In genomic region chr16:17848928-17849327, GRCm38 (mm10) we compare ENCODE assay signal across 11 mouse cellular contexts. TPM values are rescaled to one million over a fixed set of nuclear protein-coding genes. Genes with fewer than 3 reads are reported as not detected.
DNase-seq lines count a peak whose midpoint lies in the region; ATAC-seq lines count a peak whose summit lies in the region.
"Had no signal": no experiment of that assay in that cellular context is flagged by ENCODE, and none has a peak within 500 bp of the region (broad histone marks: within the 10 kb centered on the region; RNA-seq: fewer than 3 reads in every experiment).

No protein-coding gene starts in this region.

- no peak overlapping the region for H3K4me3 ChIP-seq in heart, embryonic 11.5 days (ENCODE audit: low read depth, low read length)
- H3K4me3 ChIP-seq in midbrain, embryonic 14.5 days (replicated peaks; ENCODE audit: low read depth, low read length) = no peak overlapping the region
- H3K4me3 ChIP-seq: stomach, embryonic 15.5 days had no signal

- no peaks in the 10 kb centered on the region for H3K9me3 ChIP-seq in heart, embryonic 11.5 days (replicated peaks; ENCODE audit: control insufficient read depth, low read length)
- no peaks in the 10 kb centered on the region for H3K9me3 ChIP-seq in midbrain, embryonic 14.5 days (ENCODE audit: control insufficient read depth, low read length)
- H3K9me3 ChIP-seq: stomach, embryonic 15.5 days had no signal

- 22% methylated on average over 1 of the region's 1 CpGs for WGBS in heart, embryonic 11.5 days (ENCODE audit: insufficient replicate concordance)
- WGBS in midbrain, embryonic 14.5 days = 26% methylated on average over 1 of the region's 1 CpGs

- H3K4me1 ChIP-seq in heart, embryonic 11.5 days (ENCODE audit: control insufficient read depth, insufficient read depth, low read length) = no peaks in the 10 kb centered on the region
- H3K4me1 ChIP-seq in midbrain, embryonic 14.5 days (ENCODE audit: control insufficient read depth, insufficient read depth, low read length) = no peaks in the 10 kb centered on the region
- H3K4me1 ChIP-seq: stomach, embryonic 15.5 days had no signal

- ATAC-seq in heart, embryonic 11.5 days (replicated peaks; ENCODE audit: insufficient number of reproducible peaks, low FRiP score, low TSS enrichment) = no peak
- no peak; the same call in 1 of the 2 replicates for ATAC-seq in midbrain, embryonic 14.5 days (ENCODE audit: low FRiP score, low TSS enrichment)

- DNase-seq in heart, adult 8-10 months (ENCODE audit: low spot score) = peak; percentile 55
- peak; percentile 35 for DNase-seq in urinary bladder, postnatal 14 days (ENCODE audit: low spot score)
- DNase-seq in urinary bladder, postnatal 4 days (ENCODE audit: low spot score in 2 of 2) = no peak
- peak; percentile 63 to 78 for DNase-seq in cerebellum, postnatal 25 days
- DNase-seq in induced T-regulatory cell, adult 2 months (ENCODE audit: low read depth) = peak; percentile 72
- peak; percentile 94 for DNase-seq in midbrain, embryonic 14.5 days
- no peak for DNase-seq in gastrocnemius, postnatal 4 days (ENCODE audit: low spot score in 2 of 2)

- no peak overlapping the region for H3K27ac ChIP-seq in heart, embryonic 11.5 days (ENCODE audit: low read depth, low read length)
- H3K27ac ChIP-seq in midbrain, embryonic 14.5 days (replicated peaks; ENCODE audit: low read depth, low read length) = peak overlapping the region; percentile 69
- H3K27ac ChIP-seq: stomach, embryonic 15.5 days had no signal

- H3K4me2 ChIP-seq in heart, embryonic 11.5 days = no peak overlapping the region
- H3K4me2 ChIP-seq in midbrain, embryonic 14.5 days (ENCODE audit: low read length) = no peak overlapping the region
- H3K4me2 ChIP-seq: stomach, embryonic 15.5 days had no signal

- no peak overlapping the region for H3K9ac ChIP-seq in heart, embryonic 11.5 days (ENCODE audit: low read depth, low read length)
- H3K9ac ChIP-seq in midbrain, embryonic 14.5 days (replicated peaks; ENCODE audit: low read length) = 0 out of 2 replicates have a peak overlapping the region, but pooled peaks have one; percentile 14
- H3K9ac ChIP-seq: stomach, embryonic 15.5 days had no signal

- H3K27me3 ChIP-seq in heart, embryonic 11.5 days (ENCODE audit: control insufficient read depth, insufficient read depth, low read length) = no peaks in the 10 kb centered on the region
- no peaks in the 10 kb centered on the region for H3K27me3 ChIP-seq in midbrain, embryonic 14.5 days (ENCODE audit: control insufficient read depth, insufficient read depth, low read length)
- H3K27me3 ChIP-seq: stomach, embryonic 15.5 days had no signal

- H3K36me3 ChIP-seq in heart, embryonic 11.5 days (ENCODE audit: control insufficient read depth, insufficient read depth, low read length) = peaks cover 24% of the 10 kb centered on the region
- H3K36me3 ChIP-seq in midbrain, embryonic 14.5 days (ENCODE audit: control insufficient read depth, insufficient read depth, low read length) = peaks cover 92% of the 10 kb centered on the region

RNA-seq across cellular contexts. Expression of gene Car15, which starts 10.8 kb away (rescaled TPM):
- 1 to 10 TPM; 1.3 to 2.3 (median 1.9) TPM for total RNA-seq in heart, adult 8-10 months (2022)
- polyA plus RNA-seq in heart, embryonic 11.5 days (2014; fragmentation: Nextera tagmentation; extraction: Ambion mirVana) = 1.0 and 1.9 TPM in 2 replicates
- polyA plus RNA-seq in midbrain, embryonic 14.5 days (2014; fragmentation: Nextera tagmentation; extraction: Ambion mirVana) = 3.8 and 3.9 TPM in 2 replicates
- under 1 TPM; 0.83 to 0.98 TPM for total RNA-seq in gastrocnemius, postnatal 4 days (2021)

RNA-seq across cellular contexts. Expression of gene B830017H08Rik, which starts 16.0 kb away (rescaled TPM):
- not detected for total RNA-seq in heart, adult 8-10 months (2022)
- polyA plus RNA-seq in heart, embryonic 11.5 days (2014; fragmentation: Nextera tagmentation; extraction: Ambion mirVana) = 0.13 TPM in 1 of 2 replicates, not detected in the other
- 2.4 and 5.3 TPM in 2 replicates for polyA plus RNA-seq in midbrain, embryonic 14.5 days (2014; fragmentation: Nextera tagmentation; extraction: Ambion mirVana)
- under 1 TPM in 1 of 2 experiments, not detected in 1; 0.25 TPM for total RNA-seq in gastrocnemius, postnatal 4 days (2021)
- total RNA-seq: adrenal gland, postnatal 36 days had no signal
- polyA plus RNA-seq: stomach, embryonic 15.5 days had no signal

RNA-seq across cellular contexts. Expression of gene Gm20518, which starts 42.5 kb away (rescaled TPM):
- total RNA-seq in heart, adult 8-10 months (2022) = under 1 TPM; 0.13 to 0.65 (median 0.28) TPM
- polyA plus RNA-seq in heart, embryonic 11.5 days (2014; fragmentation: Nextera tagmentation; extraction: Ambion mirVana) = 0.07 and 0.17 TPM in 2 replicates
- polyA plus RNA-seq in midbrain, embryonic 14.5 days (2014; fragmentation: Nextera tagmentation; extraction: Ambion mirVana) = 0.54 and 0.55 TPM in 2 replicates
- under 1 TPM; 0.29 to 0.36 TPM for total RNA-seq in gastrocnemius, postnatal 4 days (2021)

RNA-seq across cellular contexts. Expression of gene Tssk1, which starts 45.1 kb away (rescaled TPM):
- under 1 TPM in 3 of 4 experiments, not detected in 1; 0.17 to 0.33 (median 0.22) TPM for total RNA-seq in heart, adult 8-10 months (2022)
- 0.07 TPM in 1 of 2 replicates, not detected in the other for polyA plus RNA-seq in heart, embryonic 11.5 days (2014; fragmentation: Nextera tagmentation; extraction: Ambion mirVana)
- 0.08 and 0.09 TPM in 2 replicates for polyA plus RNA-seq in midbrain, embryonic 14.5 days (2014; fragmentation: Nextera tagmentation; extraction: Ambion mirVana)
- total RNA-seq in gastrocnemius, postnatal 4 days (2021) = under 1 TPM; 0.07 to 0.08 TPM
- total RNA-seq: layer of hippocampus, postnatal 36 days had no signal
- polyA plus RNA-seq: stomach, embryonic 15.5 days had no signal

RNA-seq across cellular contexts. Expression of gene Dgcr2, which starts 49.4 kb away (rescaled TPM):
- 10 to 100 TPM; 44.4 to 51.8 (median 48.7) TPM for total RNA-seq in heart, adult 8-10 months (2022)
- polyA plus RNA-seq in heart, embryonic 11.5 days (2014; fragmentation: Nextera tagmentation; extraction: Ambion mirVana) = 44.8 and 49.9 TPM in 2 replicates
- polyA plus RNA-seq in midbrain, embryonic 14.5 days (2014; fragmentation: Nextera tagmentation; extraction: Ambion mirVana) = 104 and 108 TPM in 2 replicates
- 10 to 100 TPM; 52.3 to 54.2 TPM for total RNA-seq in gastrocnemius, postnatal 4 days (2021)

Comparison
In these comparisons a context has a peak if more than half of its experiments do, and no peak if none do; other contexts are left out.
1. DNase-seq: peak in heart, adult 8-10 months (single experiment), urinary bladder, postnatal 14 days (single experiment), cerebellum, postnatal 25 days (2 of 2), induced T-regulatory cell, adult 2 months (single experiment) and midbrain, embryonic 14.5 days (single experiment); none in urinary bladder, postnatal 4 days (0 of 2) and gastrocnemius, postnatal 4 days (0 of 2).